Mouse (Mus musculus): ENCODE results near the gene D630045J12Rik. TPM values are rescaled to one million over a fixed set of nuclear protein-coding genes. Genes with fewer than 3 reads are reported as not detected.

D630045J12Rik gene
- total and polyA plus RNA-seq, 3 experiments, result 2.5 to 6.2 TPM; not detected in 1

DNA sequence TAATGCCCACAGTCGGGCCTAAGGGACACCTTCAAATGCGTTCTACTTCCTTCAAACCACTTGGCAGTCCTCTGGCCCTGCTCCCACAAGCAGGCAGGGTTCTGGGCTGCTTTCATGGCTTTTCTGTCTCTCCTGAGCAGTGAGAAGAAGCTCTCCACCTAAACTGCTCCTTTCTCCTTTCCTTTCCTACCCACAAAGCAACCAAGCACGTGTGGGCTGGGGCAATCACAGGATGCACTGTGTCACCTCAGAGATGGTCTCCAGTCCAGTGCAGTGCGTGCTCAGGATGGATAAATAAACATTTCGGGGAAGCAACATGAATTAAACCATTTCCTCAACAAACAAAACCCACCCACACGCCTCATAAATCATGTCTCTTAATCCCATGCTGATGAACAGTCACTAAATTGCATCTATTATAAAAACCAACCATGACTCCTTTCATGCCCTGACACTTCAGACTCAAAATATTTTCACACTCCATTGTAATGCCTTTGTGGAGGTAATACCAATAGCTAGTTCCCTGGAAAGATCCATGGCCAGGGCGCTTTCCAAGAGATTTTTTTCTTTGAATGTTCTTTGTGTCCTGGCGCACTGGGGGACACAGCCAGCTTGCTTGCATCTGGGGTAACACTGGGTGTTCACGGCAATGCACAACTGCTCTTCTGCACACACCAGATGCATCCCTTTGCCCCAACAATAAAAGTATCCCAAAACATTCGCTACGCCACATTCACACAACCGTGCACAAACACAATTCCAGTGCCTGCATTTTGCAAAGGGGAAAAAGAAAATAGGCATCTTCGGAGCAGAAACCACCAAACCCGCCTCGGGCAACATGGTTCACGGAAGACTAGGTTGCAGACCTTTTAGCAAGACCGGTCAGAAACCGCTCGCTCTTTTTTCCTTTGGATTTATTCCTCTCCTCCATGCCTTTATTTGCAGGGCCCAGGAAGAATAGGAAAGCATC lies 758 bp downstream of the D630045J12Rik start:
- Histone ChIP-seq H3K9ac (ENCODE audit: control insufficient read depth, low read depth, low read length, poor library complexity, severe bottlenecking) (peak overlapping the region; percentile 77), H3K79me2 (ENCODE audit: control insufficient read depth, insufficient read depth, low read length, poor library complexity) (no peaks in the 10 kb centered on the region; the same call in 1 of the 2 replicates), H3K4me3 (ENCODE audit: control insufficient read depth in 1 of 2, insufficient read depth in 1 of 2, low read depth in 2 of 2, low read length in 2 of 2) (peak overlapping the region; percentile 72 to 98), H3K36me3 (ENCODE audit: control insufficient read depth in 1 of 2, insufficient read depth in 2 of 2, low read length in 2 of 2) (peaks cover 0 to 10% of the 10 kb centered on the region in 2 experiments; a peak in 2 of 4 replicates), H3K4me1 (ENCODE audit: control insufficient read depth in 1 of 2, insufficient read depth in 2 of 2, low read length in 2 of 2) (peaks cover 3 to 28% of the 10 kb centered on the region in 2 experiments; a peak in 3 of 4 replicates), H3K27me3 (ENCODE audit: control insufficient read depth in 1 of 2, insufficient read depth in 2 of 2, low read length in 2 of 2) (no peaks in the 10 kb centered on the region), H3K27ac (ENCODE audit: control insufficient read depth, low read depth, low read length) (no peak overlapping the region), H3K9me3 (replicated peaks; ENCODE audit: insufficient read depth, low read length) (no peaks in the 10 kb centered on the region)
- peak; percentile 43 for DNase-seq (ENCODE audit: low read depth, low spot score)
- TF ChIP-seq BHLHE40 (IDR thresholded peaks at IDR 0.05; ENCODE audit: borderline replicate concordance, low read depth, low read length), result 0 out of 2 replicates have a peak, but pooled peaks have one; percentile 11
- no peak for TF ChIP-seq POLR2AphosphoS5 (IDR thresholded peaks at IDR 0.05; ENCODE audit: borderline replicate concordance, low read depth, low read length)
- TF ChIP-seq HCFC1 (IDR thresholded peaks at IDR 0.05; ENCODE audit: low read depth, low read length), result no peak
- TF ChIP-seq CHD2 (IDR thresholded peaks at IDR 0.05; ENCODE audit: low read length), result no peak
- TF ChIP-seq ZC3H11A (IDR thresholded peaks at IDR 0.05; ENCODE audit: low read depth, low read length), result no peak
- 0 out of 2 replicates have a peak, but pooled peaks have one; percentile 24 for TF ChIP-seq MXI1 (IDR thresholded peaks at IDR 0.05; ENCODE audit: low read depth, low read length)
- no peak for TF ChIP-seq ZMIZ1 (IDR thresholded peaks at IDR 0.05; ENCODE audit: low read depth, low read length)
- no peak for TF ChIP-seq TBP (IDR thresholded peaks at IDR 0.05; ENCODE audit: low read depth, low read length)
- no peak for TF ChIP-seq RAD21 (IDR thresholded peaks at IDR 0.05; ENCODE audit: low read depth, low read length)

DNA sequence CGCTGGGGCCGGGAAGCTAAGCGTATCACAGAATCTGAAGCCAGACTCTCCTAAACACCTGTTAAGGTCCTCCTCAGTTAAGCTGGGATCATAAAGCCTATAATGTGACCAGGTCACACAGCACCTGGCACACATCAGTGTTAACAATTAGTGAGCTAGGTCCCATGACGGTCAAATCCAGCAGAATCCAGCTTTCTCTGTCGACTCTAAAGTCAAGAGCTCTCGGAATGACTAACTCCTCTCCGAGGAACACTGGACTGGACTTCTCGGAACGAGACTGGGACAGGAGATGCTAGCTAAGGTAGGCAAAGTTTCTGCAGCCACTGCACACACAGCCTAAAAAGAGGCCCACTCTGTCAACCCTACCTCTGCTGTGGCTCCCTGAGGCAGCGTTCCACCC lies 1.7 kb downstream of the D630045J12Rik start:
- Histone ChIP-seq H3K9me3 (replicated peaks; ENCODE audit: insufficient read depth, low read length) (no peaks in the 10 kb centered on the region), H3K4me3 (ENCODE audit: control insufficient read depth in 1 of 2, insufficient read depth in 1 of 2, low read depth in 2 of 2, low read length in 2 of 2) (no peak overlapping the region), H3K36me3 (ENCODE audit: control insufficient read depth in 1 of 2, insufficient read depth in 2 of 2, low read length in 2 of 2) (peaks cover 0 to 10% of the 10 kb centered on the region in 2 experiments; a peak in 2 of 4 replicates), H3K79me2 (ENCODE audit: control insufficient read depth, insufficient read depth, low read length, poor library complexity) (no peaks in the 10 kb centered on the region; the same call in 1 of the 2 replicates), H3K9ac (ENCODE audit: control insufficient read depth, low read depth, low read length, poor library complexity, severe bottlenecking) (no peak overlapping the region), H3K4me1 (ENCODE audit: control insufficient read depth in 1 of 2, insufficient read depth in 2 of 2, low read length in 2 of 2) (peaks cover 3 to 23% of the 10 kb centered on the region in 2 experiments; a peak in 3 of 4 replicates), H3K27me3 (ENCODE audit: control insufficient read depth in 1 of 2, insufficient read depth in 2 of 2, low read length in 2 of 2) (no peaks in the 10 kb centered on the region), H3K27ac (ENCODE audit: control insufficient read depth, low read depth, low read length) (no peak overlapping the region)
- no peak for DNase-seq (ENCODE audit: low read depth, low spot score)
- TF ChIP-seq JUND (IDR thresholded peaks at IDR 0.05; ENCODE audit: low read depth, low read length), result no peak
- TF ChIP-seq USF2 (IDR thresholded peaks at IDR 0.05; ENCODE audit: borderline replicate concordance in 1 of 2, insufficient read depth in 1 of 2, low read depth in 1 of 2, low read length in 2 of 2), result no peak
- no peak for TF ChIP-seq SIN3A (IDR thresholded peaks at IDR 0.05; ENCODE audit: low read length)
- TF ChIP-seq GATA1 (IDR thresholded peaks at IDR 0.05; ENCODE audit: low read depth, low read length), result no peak
- no peak for TF ChIP-seq POLR2AphosphoS5 (IDR thresholded peaks at IDR 0.05; ENCODE audit: borderline replicate concordance, low read depth, low read length)
- TF ChIP-seq POLR2A (IDR thresholded peaks at IDR 0.05; ENCODE audit: control insufficient read depth in 1 of 2, insufficient read depth in 1 of 2, low read depth in 1 of 2, low read length in 2 of 2, poor library complexity in 1 of 2), result no peak
- TF ChIP-seq MYC (IDR thresholded peaks at IDR 0.05; ENCODE audit: low read depth, low read length), result no peak
- TF ChIP-seq ZNF384 (IDR thresholded peaks at IDR 0.05; ENCODE audit: low read depth, low read length), result no peak
- no peak for TF ChIP-seq SMC3 (IDR thresholded peaks at IDR 0.05; ENCODE audit: low read depth, low read length)
